Mouse (Mus musculus) ES-Bruce4 (cell line): ENCODE measurements around the gene Gzmm. TPM values are rescaled to one million over a fixed set of nuclear protein-coding genes. Genes with fewer than 3 reads are reported as not detected.

Source experiments
- H3K27ac ChIP-seq: 2 replicates; pipeline ENCODE4 v1.5.1; 2012; ENCODE audit warnings: low read length, inconsistent platforms; ENCODE audit not compliant: insufficient read depth
- H3K27me3 ChIP-seq: 2 replicates; pipeline ENCODE4 v1.6.1; 2012; ENCODE audit warnings: mild to moderate bottlenecking, low read length, inconsistent platforms; ENCODE audit not compliant: control insufficient read depth, poor library complexity, insufficient read depth, severe bottlenecking
- H3K36me3 ChIP-seq: 2 replicates; pipeline ENCODE4 v1.6.1; 2012; ENCODE audit warnings: inconsistent platforms, mild to moderate bottlenecking, low read length, moderate library complexity; ENCODE audit not compliant: control insufficient read depth, poor library complexity, insufficient read depth, severe bottlenecking
- H3K4me1 ChIP-seq: one replicate; pipeline ENCODE4 v1.8.1; 2011; ENCODE audit warnings: low read length; ENCODE audit not compliant: control insufficient read depth, insufficient read depth
- H3K4me3 ChIP-seq: 2 replicates; pipeline ENCODE4 v1.5.1; 2011; ENCODE audit warnings: low read depth, mild to moderate bottlenecking, low read length
- H3K9ac ChIP-seq: 2 replicates; pipeline ENCODE4 v1.6.1; 2012; ENCODE audit warnings: low read depth, mild to moderate bottlenecking, inconsistent platforms; ENCODE audit not compliant: poor library complexity, severe bottlenecking
- H3K9me3 ChIP-seq: replicated peaks from 2 replicates; pipeline ENCODE4 v1.6.1; 2012; ENCODE audit warnings: mild to moderate bottlenecking, low read length, inconsistent platforms; ENCODE audit not compliant: control insufficient read depth, poor library complexity, insufficient read depth, severe bottlenecking
- CTCF ChIP-seq: IDR thresholded peaks from one replicate; pipeline ENCODE4 v1.8.1; 2011; ENCODE audit warnings: low read depth, low read length
- EP300 ChIP-seq: IDR thresholded peaks from 2 replicates; pipeline ENCODE4 v1.6.1; 2011; ENCODE audit warnings: low read depth, low read length; ENCODE audit not compliant: insufficient read depth
- POLR2A ChIP-seq: IDR thresholded peaks from one replicate; pipeline ENCODE4 v1.8.1; 2011; ENCODE audit warnings: low read length; ENCODE audit not compliant: insufficient read depth
- polyA plus RNA-seq: library from polyadenylated mRNA; stranded (reverse); fragments of >200 nt; gene quantifications from 2 replicates; pipeline ENCODE4 v1.2.4, GENCODE M21; 2011; ENCODE audit warnings: low read depth; ENCODE audit not compliant: missing spikeins, insufficient read depth, insufficient read length

Gene Gzmm
- polyA plus RNA-seq, 1 experiment = 2.8 TPM

DNA sequence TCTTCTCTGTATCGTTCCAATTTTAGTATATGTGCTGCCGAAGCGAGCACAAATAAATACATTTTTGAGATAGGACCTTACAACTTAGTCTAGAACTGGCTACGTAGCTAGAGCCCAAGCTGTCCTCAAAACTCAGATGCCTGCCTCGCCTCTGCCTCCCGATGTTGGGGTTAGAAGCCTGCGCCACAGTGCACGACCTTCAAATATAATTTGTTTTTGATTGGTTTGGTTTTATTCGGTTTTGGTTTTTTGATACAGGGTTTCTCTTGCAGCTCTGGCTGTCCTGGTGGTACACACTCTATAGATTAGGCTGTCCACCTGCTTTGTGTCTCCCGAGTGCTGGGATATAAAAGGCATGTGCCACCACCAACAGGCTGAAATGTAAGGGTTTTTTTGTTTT lies 14.7 kb downstream of the Gzmm start:
- H3K9ac ChIP-seq = peak overlapping the region; percentile 43
- no peaks in the 10 kb centered on the region for H3K9me3 ChIP-seq
- no peaks in the 10 kb centered on the region; the same call in 1 of the 2 replicates for H3K36me3 ChIP-seq
- peaks cover 2% of the 10 kb centered on the region for H3K4me1 ChIP-seq
- no peaks in the 10 kb centered on the region for H3K27me3 ChIP-seq
- H3K27ac ChIP-seq = peak overlapping the region; percentile 44
- TF ChIP-seq POLR2A (no peak), CTCF (no peak)
- H3K4me3 ChIP-seq = peak overlapping the region; percentile 55

DNA sequence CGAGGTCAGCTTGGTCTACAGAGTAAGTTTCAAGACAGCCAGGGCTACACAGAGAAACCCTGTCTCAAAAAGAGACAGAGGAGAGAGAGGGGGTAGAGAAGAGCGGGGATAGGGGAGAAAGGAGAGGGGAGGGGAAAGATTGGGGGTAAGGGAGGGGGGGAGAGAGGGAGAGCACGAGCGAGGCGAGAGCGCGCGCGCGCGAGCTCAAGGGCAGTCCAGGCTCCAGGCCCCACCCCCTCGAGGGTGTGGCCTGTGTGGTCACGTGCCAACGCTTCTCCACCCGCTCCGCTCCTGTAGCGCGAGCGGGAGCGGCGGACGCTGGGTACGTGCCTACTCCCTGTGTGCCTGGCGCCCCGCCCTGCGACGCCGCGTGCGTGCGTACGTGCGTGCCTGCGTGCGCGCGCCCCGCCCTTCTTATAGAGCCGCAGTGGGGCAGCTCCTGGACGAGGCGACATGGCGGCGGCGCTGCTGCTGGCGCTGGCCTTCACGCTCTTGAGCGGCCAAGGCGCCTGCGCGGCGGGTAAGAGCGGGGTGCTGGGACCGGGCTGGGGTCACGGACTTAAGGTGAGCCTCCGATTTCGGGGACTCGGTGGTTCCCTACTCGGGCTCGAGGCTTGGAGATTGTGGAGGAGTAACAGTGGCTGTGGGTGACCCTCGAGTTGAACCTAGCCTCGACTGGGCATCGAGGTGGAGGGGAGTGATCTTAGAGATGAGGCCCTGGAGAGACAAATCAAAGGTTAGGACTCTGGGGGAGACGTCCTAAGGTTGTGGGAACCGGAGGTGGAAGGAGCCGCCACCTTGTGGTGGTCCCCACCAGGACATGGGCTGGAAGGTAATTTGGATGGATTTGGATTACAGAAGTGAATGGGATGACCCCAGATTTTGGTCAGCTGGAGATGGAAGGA lies 15.5 kb downstream of the Gzmm start, which contains the start of gene Bsg:
TSS of gene Bsg (plus strand) at position 427 of the 905 bp plus-strand sequence.
- Histone ChIP-seq H3K27ac (peak within 1 kb of the TSS; percentile 44), H3K9me3 (no peaks in the 10 kb centered on the region), H3K4me3 (peak within 1 kb of the TSS; percentile 76), H3K36me3 (no peaks in the 10 kb centered on the region; the same call in 1 of the 2 replicates), H3K27me3 (no peaks in the 10 kb centered on the region), H3K4me1 (peaks cover 2% of the 10 kb centered on the region), H3K9ac (peak within 1 kb of the TSS; percentile 85)
- TF ChIP-seq POLR2A = peak; percentile 86
- 0 out of 2 replicates have a peak, but pooled peaks have one; percentile 56 for TF ChIP-seq EP300
- peak; percentile 36 for TF ChIP-seq CTCF

DNA sequence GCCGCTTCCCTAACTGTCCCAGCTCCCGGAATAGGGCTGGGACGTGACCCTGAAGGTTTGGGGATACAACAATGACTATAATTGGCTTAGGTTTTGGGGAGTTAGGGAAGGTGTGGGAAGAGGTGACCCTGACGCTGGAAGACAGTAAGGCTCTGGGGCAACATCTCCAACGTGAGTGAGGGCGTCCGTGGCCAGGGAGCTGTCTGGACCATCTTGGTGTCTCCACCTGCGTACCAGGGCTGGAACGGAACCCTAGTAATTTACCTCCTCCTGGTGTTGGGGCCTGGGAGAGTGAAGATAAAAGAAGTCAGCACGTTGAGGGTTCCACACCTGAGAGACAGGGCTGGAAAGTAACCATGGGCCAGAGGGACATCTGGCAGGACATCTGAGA lies 16.1 kb downstream of the Gzmm start:
- H3K36me3 ChIP-seq = peaks cover 5% of the 10 kb centered on the region
- TF ChIP-seq POLR2A (no peak), CTCF (no peak), EP300 (no peak)
- H3K27me3 ChIP-seq = no peaks in the 10 kb centered on the region
- H3K9me3 ChIP-seq = no peaks in the 10 kb centered on the region
- H3K4me3 ChIP-seq = peak overlapping the region; percentile 76
- peaks cover 2% of the 10 kb centered on the region for H3K4me1 ChIP-seq
- no peak overlapping the region for H3K27ac ChIP-seq
- H3K9ac ChIP-seq = peak overlapping the region; percentile 85

DNA sequence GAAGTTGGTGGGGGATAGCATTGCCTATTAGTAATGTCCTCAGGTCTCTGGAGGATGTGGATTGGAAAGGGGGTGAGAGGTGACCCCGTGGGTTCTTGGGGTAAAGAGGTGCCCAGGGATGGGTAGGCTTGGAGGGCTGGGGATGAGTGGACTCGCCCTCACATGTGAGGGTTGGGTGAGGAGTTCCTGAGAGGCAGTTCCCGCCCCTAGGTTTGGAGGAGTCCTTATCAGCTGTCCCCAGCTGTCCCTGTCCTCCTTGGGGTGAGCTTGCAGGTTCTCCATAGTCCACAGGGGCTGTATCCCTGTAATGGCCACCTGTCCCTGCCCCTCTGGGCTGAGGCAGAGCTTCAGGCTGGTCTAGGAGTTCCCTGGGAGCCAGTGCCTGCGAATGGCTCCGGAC lies 17.1 kb downstream of the Gzmm start:
- H3K27ac ChIP-seq = no peak overlapping the region; the same call in 1 of the 2 replicates
- H3K4me1 ChIP-seq = peaks cover 2% of the 10 kb centered on the region
- peak overlapping the region; percentile 85 for H3K9ac ChIP-seq
- peaks cover 14% of the 10 kb centered on the region for H3K36me3 ChIP-seq
- no peak for TF ChIP-seq POLR2A
- no peak for TF ChIP-seq CTCF
- no peak for TF ChIP-seq EP300
- H3K4me3 ChIP-seq = peak overlapping the region; percentile 76
- H3K9me3 ChIP-seq = no peaks in the 10 kb centered on the region
- H3K27me3 ChIP-seq = no peaks in the 10 kb centered on the region

DNA sequence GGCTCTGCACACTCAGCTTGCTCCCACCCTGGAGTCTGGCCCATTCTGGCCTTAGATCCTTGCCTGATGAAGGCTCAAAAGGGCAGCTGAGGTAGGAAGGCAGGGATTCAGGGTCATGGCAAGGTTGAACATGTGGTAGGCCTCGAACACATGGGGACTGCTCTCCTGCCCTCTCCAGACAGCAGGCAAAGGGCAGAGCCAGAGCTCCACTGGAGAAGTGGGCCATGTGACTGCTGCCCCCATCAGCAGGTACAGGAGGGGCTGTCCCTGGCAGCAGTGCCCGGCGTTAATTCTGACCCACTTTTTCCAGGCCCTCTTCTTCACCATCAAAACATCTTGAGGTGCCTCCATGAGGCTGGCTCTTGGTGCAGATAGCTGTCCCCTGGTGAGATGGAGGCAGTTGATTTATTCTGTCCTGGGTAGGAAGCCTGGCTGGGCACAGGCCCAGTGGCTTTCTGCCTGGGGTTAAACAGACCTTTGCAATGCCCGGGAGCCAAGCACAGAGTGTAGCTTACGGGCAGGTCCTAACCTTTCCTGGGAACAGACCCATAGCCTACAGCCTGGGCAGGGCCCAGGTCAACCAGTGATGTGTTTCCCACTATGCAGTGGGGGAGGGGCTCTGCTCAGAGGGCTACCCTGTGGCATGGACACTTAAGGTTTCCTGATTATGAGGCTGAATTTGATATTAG lies 17.7 kb downstream of the Gzmm start:
- peak overlapping the region; percentile 76 for H3K4me3 ChIP-seq
- H3K27me3 ChIP-seq = no peaks in the 10 kb centered on the region
- H3K27ac ChIP-seq = no peak overlapping the region; the same call in 1 of the 2 replicates
- peaks cover 18% of the 10 kb centered on the region for H3K36me3 ChIP-seq
- no peaks in the 10 kb centered on the region for H3K9me3 ChIP-seq
- TF ChIP-seq CTCF (no peak), EP300 (0 out of 2 replicates have a peak, but pooled peaks have one; percentile 3)
- peak overlapping the region; percentile 85; the same call in 1 of the 2 replicates for H3K9ac ChIP-seq
- peaks cover 2% of the 10 kb centered on the region for H3K4me1 ChIP-seq

DNA sequence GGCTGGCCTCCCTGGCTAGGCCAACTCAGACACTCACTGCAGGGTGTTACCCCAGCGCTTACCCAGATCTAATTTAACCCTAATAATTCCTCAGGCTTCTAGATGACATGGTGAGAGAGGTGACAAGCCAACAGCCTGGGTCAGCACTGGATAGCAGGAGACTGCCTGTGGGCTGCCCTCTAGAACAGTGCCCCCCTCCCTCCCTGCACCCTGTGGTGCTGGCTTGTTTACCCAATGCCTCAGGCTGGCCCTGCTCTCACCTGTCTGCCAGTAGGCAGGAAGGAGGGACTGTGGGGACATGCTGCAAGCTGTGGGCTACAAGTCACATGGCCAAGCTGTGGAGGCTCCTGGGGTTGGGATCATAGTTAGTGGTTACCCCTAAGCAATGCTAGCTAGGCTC lies 18.3 kb downstream of the Gzmm start:
- H3K9ac ChIP-seq = no peak overlapping the region
- H3K27me3 ChIP-seq = no peaks in the 10 kb centered on the region
- peaks cover 18% of the 10 kb centered on the region for H3K36me3 ChIP-seq
- no peak overlapping the region for H3K27ac ChIP-seq
- H3K4me1 ChIP-seq = peaks cover 2% of the 10 kb centered on the region
- no peaks in the 10 kb centered on the region for H3K9me3 ChIP-seq
- no peak for TF ChIP-seq CTCF
- TF ChIP-seq EP300 = no peak
- no peak for TF ChIP-seq POLR2A
- H3K4me3 ChIP-seq = no peak overlapping the region
